Mouse (Mus musculus): Measurements from ENCODE around the gene Gatd1. TPM values are rescaled to one million over a fixed set of nuclear protein-coding genes. Genes with fewer than 3 reads are reported as not detected.

Gatd1 gene
- total and polyA plus RNA-seq, 3 experiments = 21.6 to 35.9 TPM; not detected in 1

GRCm38 (mm10) chr7:141456739-141457138, 42.8 kb upstream of the Gatd1 start:
- H3K9me3 ChIP-seq (replicated peaks; ENCODE audit: insufficient read depth, low read length) = no peaks in the 10 kb centered on the region
- H3K79me2 ChIP-seq (ENCODE audit: control insufficient read depth, insufficient read depth, low read length, poor library complexity) = no peaks in the 10 kb centered on the region; the same call in 1 of the 2 replicates
- H3K27me3 ChIP-seq (ENCODE audit: control insufficient read depth in 1 of 2, insufficient read depth in 2 of 2, low read length in 2 of 2) = no peaks in the 10 kb centered on the region
- H3K27ac ChIP-seq (ENCODE audit: control insufficient read depth, low read depth, low read length) = no peak overlapping the region
- no peak overlapping the region for H3K9ac ChIP-seq (ENCODE audit: control insufficient read depth, low read depth, low read length, poor library complexity, severe bottlenecking)
- no peak for DNase-seq (ENCODE audit: low read depth, low spot score)
- TF ChIP-seq RAD21 (IDR thresholded peaks at IDR 0.05; ENCODE audit: low read depth, low read length) (no peak), MXI1 (IDR thresholded peaks at IDR 0.05; ENCODE audit: low read depth, low read length) (no peak), MAX (IDR thresholded peaks at IDR 0.05; ENCODE audit: low read length) (no peak), ZNF384 (IDR thresholded peaks at IDR 0.05; ENCODE audit: low read depth, low read length) (no peak), POLR2A (IDR thresholded peaks at IDR 0.05; ENCODE audit: control insufficient read depth in 1 of 2, insufficient read depth in 1 of 2, low read depth in 1 of 2, low read length in 2 of 2, poor library complexity in 1 of 2) (no peak), MAFK (IDR thresholded peaks at IDR 0.05; ENCODE audit: borderline replicate concordance, low read depth, low read length) (no peak), SIN3A (IDR thresholded peaks at IDR 0.05; ENCODE audit: low read length) (no peak), ZKSCAN1 (IDR thresholded peaks at IDR 0.05; ENCODE audit: low read depth, low read length) (no peak), RCOR1 (IDR thresholded peaks at IDR 0.05; ENCODE audit: low read depth, low read length) (no peak), MEF2A (IDR thresholded peaks at IDR 0.05; ENCODE audit: extremely low read depth, insufficient replicate concordance, low read depth, low read length, poor library complexity, severe bottlenecking) (no peak)
- H3K4me3 ChIP-seq (ENCODE audit: control insufficient read depth in 1 of 2, insufficient read depth in 1 of 2, low read depth in 2 of 2, low read length in 2 of 2) = no peak overlapping the region
- H3K4me1 ChIP-seq (ENCODE audit: control insufficient read depth in 1 of 2, insufficient read depth in 2 of 2, low read length in 2 of 2) = peaks cover 0 to 6% of the 10 kb centered on the region in 2 experiments; a peak in 1 of 4 replicates
- no peaks in the 10 kb centered on the region for H3K36me3 ChIP-seq (ENCODE audit: control insufficient read depth in 1 of 2, insufficient read depth in 2 of 2, low read length in 2 of 2)

GRCm38 (mm10) chr7:141455610-141456314, 41.8 kb upstream of the Gatd1 start:
- H3K9ac ChIP-seq (ENCODE audit: control insufficient read depth, low read depth, low read length, poor library complexity, severe bottlenecking) = peak overlapping the region; percentile 72
- 0 out of 2 replicates have a peak overlapping the region, but pooled peaks have one; percentile 15 for H3K27ac ChIP-seq (ENCODE audit: control insufficient read depth, low read depth, low read length)
- peak overlapping the region; percentile 78 to 89 for H3K4me3 ChIP-seq (ENCODE audit: control insufficient read depth in 1 of 2, insufficient read depth in 1 of 2, low read depth in 2 of 2, low read length in 2 of 2)
- H3K36me3 ChIP-seq (ENCODE audit: control insufficient read depth in 1 of 2, insufficient read depth in 2 of 2, low read length in 2 of 2) = peaks cover 0 to under 1% of the 10 kb centered on the region in 2 experiments; a peak in 2 of 4 replicates
- peaks cover 0 to 6% of the 10 kb centered on the region in 2 experiments; a peak in 1 of 4 replicates for H3K4me1 ChIP-seq (ENCODE audit: control insufficient read depth in 1 of 2, insufficient read depth in 2 of 2, low read length in 2 of 2)
- no peaks in the 10 kb centered on the region for H3K27me3 ChIP-seq (ENCODE audit: control insufficient read depth in 1 of 2, insufficient read depth in 2 of 2, low read length in 2 of 2)
- no peaks in the 10 kb centered on the region for H3K9me3 ChIP-seq (replicated peaks; ENCODE audit: insufficient read depth, low read length)
- TF ChIP-seq USF1 (IDR thresholded peaks at IDR 0.05; ENCODE audit: low read depth, low read length) = peak; percentile 59; the same call in 1 of the 2 replicates
- TF ChIP-seq SIN3A (IDR thresholded peaks at IDR 0.05; ENCODE audit: low read length) = peak; percentile 90
- no peak for TF ChIP-seq NELFE (IDR thresholded peaks at IDR 0.05; ENCODE audit: low read depth, low read length)
- no peak for TF ChIP-seq GATA1 (IDR thresholded peaks at IDR 0.05; ENCODE audit: low read depth, low read length)
- TF ChIP-seq HCFC1 (IDR thresholded peaks at IDR 0.05; ENCODE audit: low read depth, low read length) = no peak; the same call in 1 of the 2 replicates
- peak; percentile 95 for TF ChIP-seq MAX (IDR thresholded peaks at IDR 0.05; ENCODE audit: low read length)
- no peak for TF ChIP-seq MAZ (IDR thresholded peaks at IDR 0.05; ENCODE audit: low read depth, low read length)
- no peak; the same call in 1 of the 2 replicates for TF ChIP-seq CHD2 (IDR thresholded peaks at IDR 0.05; ENCODE audit: low read length)
- TF ChIP-seq TBP (IDR thresholded peaks at IDR 0.05; ENCODE audit: low read depth, low read length) = no peak
- peak; percentile 93 for TF ChIP-seq MXI1 (IDR thresholded peaks at IDR 0.05; ENCODE audit: low read depth, low read length)
- TF ChIP-seq MAFK (IDR thresholded peaks at IDR 0.05; ENCODE audit: borderline replicate concordance, low read depth, low read length) = no peak
- no peak for TF ChIP-seq E2F4 (IDR thresholded peaks at IDR 0.05; ENCODE audit: borderline replicate concordance, low read depth, low read length)
- no peak for TF ChIP-seq TCF12 (IDR thresholded peaks at IDR 0.05; ENCODE audit: low read depth, low read length)
- TF ChIP-seq RAD21 (IDR thresholded peaks at IDR 0.05; ENCODE audit: low read depth, low read length) = no peak
- TF ChIP-seq CTCF (IDR thresholded peaks at IDR 0.05 in 2 of 3, conservative IDR thresholded peaks at IDR 0.05 in 1 of 3; ENCODE audit: control insufficient read depth in 1 of 3, insufficient read depth in 1 of 3, low read depth in 2 of 3, low read length in 3 of 3, poor library complexity in 1 of 3, severe bottlenecking in 1 of 3) = no peak
- no peak for TF ChIP-seq RCOR1 (IDR thresholded peaks at IDR 0.05; ENCODE audit: low read depth, low read length)
- no peak for TF ChIP-seq BHLHE40 (IDR thresholded peaks at IDR 0.05; ENCODE audit: borderline replicate concordance, low read depth, low read length)
- TF ChIP-seq GABPA (IDR thresholded peaks at IDR 0.05; ENCODE audit: low read depth, low read length) = no peak
- TF ChIP-seq MYC (IDR thresholded peaks at IDR 0.05; ENCODE audit: low read depth, low read length) = 0 out of 2 replicates have a peak, but pooled peaks have one; percentile 28
- TF ChIP-seq JUND (IDR thresholded peaks at IDR 0.05; ENCODE audit: low read depth, low read length) = no peak
- no peak for TF ChIP-seq UBTF (IDR thresholded peaks at IDR 0.05; ENCODE audit: borderline replicate concordance, insufficient read depth, low read depth, low read length)
- TF ChIP-seq ZMIZ1 (IDR thresholded peaks at IDR 0.05; ENCODE audit: low read depth, low read length) = no peak
- H3K79me2 ChIP-seq (ENCODE audit: control insufficient read depth, insufficient read depth, low read length, poor library complexity) = peaks cover under 1% of the 10 kb centered on the region
- DNase-seq (ENCODE audit: low read depth, low spot score) = peak; percentile 62
